Mouse (Mus musculus) bone marrow, adult 2 months (tissue): Measurements from ENCODE around the gene Rpl7l1.
"Not testable (repeated sequence)": the region's sequence is repeated elsewhere in the genome, so short reads cannot be mapped to it uniquely, and the experiment has no call there.

ENCODE experiments used
- CTCF ChIP-seq: fragments of 200-500 bp; IDR thresholded peaks from 2 replicates; pipeline ENCODE4 v1.5.1; 2011; ENCODE audit warnings: low read length, control low read depth; ENCODE audit not compliant: control insufficient read depth, insufficient read depth
- POLR2A ChIP-seq: fragments of 200-500 bp; IDR thresholded peaks from 2 replicates; pipeline ENCODE4 v1.6.1; 2011; ENCODE audit warnings: low read depth, mild to moderate bottlenecking, control low read depth, low read length, borderline replicate concordance; ENCODE audit not compliant: control insufficient read depth

GRCm38 (mm10) chr17:46764916-46765315 is 17.6 kb downstream of the Rpl7l1 start:
- not testable (repeated sequence) for TF ChIP-seq POLR2A, CTCF
